Mouse (Mus musculus) myocyte (in vitro differentiated cells): ENCODE results near the gene Hoxb7. TPM values are rescaled to one million over a fixed set of nuclear protein-coding genes. Genes with fewer than 3 reads are reported as not detected.

Source experiments
- H3K27me3 ChIP-seq: one replicate; pipeline ENCODE4 v1.6.1; 2011; ENCODE audit not compliant: control insufficient read depth, insufficient read depth, insufficient read length
- H3K36me3 ChIP-seq: one replicate; pipeline ENCODE4 v1.6.1; 2011; ENCODE audit not compliant: control insufficient read depth, insufficient read depth
- H3K4me2 ChIP-seq: one replicate; pipeline ENCODE4 v1.6.1; 2011; ENCODE audit warnings: low read depth, control low read depth
- H3K4me3 ChIP-seq: one replicate; pipeline ENCODE4 v1.5.1; 2011; ENCODE audit warnings: mild to moderate bottlenecking, control low read depth, moderate library complexity
- H3K79me2 ChIP-seq: one replicate; pipeline ENCODE4 v1.6.1; 2011; ENCODE audit not compliant: control insufficient read depth, insufficient read depth
- H3ac ChIP-seq: one replicate; pipeline ENCODE4 v1.6.1; 2011; ENCODE audit not compliant: control insufficient read depth, insufficient read length
- CEBPB ChIP-seq: IDR thresholded peaks from 2 replicates; pipeline ENCODE4 v1.6.1; 2011; ENCODE audit warnings: mild to moderate bottlenecking, moderate library complexity; ENCODE audit not compliant: poor library complexity, insufficient read depth, severe bottlenecking
- E2F4 ChIP-seq: IDR thresholded peaks from one replicate; pipeline ENCODE4 v1.6.1; 2011; ENCODE audit warnings: mild to moderate bottlenecking, control low read depth, moderate library complexity; ENCODE audit not compliant: insufficient read depth
- MAX ChIP-seq: IDR thresholded peaks from one replicate; pipeline ENCODE4 v1.6.1; 2011; ENCODE audit warnings: low read depth, mild to moderate bottlenecking, control low read depth
- MYOD1 ChIP-seq, 3 experiments: IDR thresholded peaks; one replicate each; pipeline ENCODE4 v1.6.1; 2011; ENCODE audit warnings: control low read depth in 2 of 3, low read depth in 2 of 3, mild to moderate bottlenecking in 2 of 3, moderate library complexity in 1 of 3; ENCODE audit not compliant: insufficient read length in 2 of 3, control insufficient read depth in 1 of 3
- MYOG ChIP-seq, 3 experiments: IDR thresholded peaks; one replicate each; pipeline ENCODE4 v1.6.1; 2011; ENCODE audit warnings: control low read depth in 2 of 3, low read depth in 2 of 3, mild to moderate bottlenecking in 2 of 3; ENCODE audit not compliant: insufficient read length in 2 of 3, control insufficient read depth in 1 of 3, insufficient read depth in 1 of 3
- POLR2A ChIP-seq: IDR thresholded peaks from one replicate; pipeline ENCODE4 v1.6.1; 2011; ENCODE audit warnings: low read depth, mild to moderate bottlenecking, control low read depth, moderate library complexity; ENCODE audit not compliant: insufficient read length
- POLR2AphosphoS2 ChIP-seq: IDR thresholded peaks from one replicate; pipeline ENCODE4 v1.6.1; 2011; ENCODE audit warnings: low read depth, control low read depth; ENCODE audit not compliant: insufficient read length
- REST ChIP-seq: IDR thresholded peaks from one replicate; pipeline ENCODE4 v1.6.1; 2011; ENCODE audit warnings: mild to moderate bottlenecking, control low read depth, moderate library complexity; ENCODE audit not compliant: insufficient read depth, insufficient read length
- SRF ChIP-seq: IDR thresholded peaks from one replicate; pipeline ENCODE4 v1.6.1; 2011; ENCODE audit warnings: low read depth; ENCODE audit not compliant: control insufficient read depth, insufficient read length
- TCF12 ChIP-seq: IDR thresholded peaks from one replicate; pipeline ENCODE4 v1.6.1; 2011; ENCODE audit warnings: mild to moderate bottlenecking, control low read depth; ENCODE audit not compliant: poor library complexity, insufficient read depth, severe bottlenecking
- TCF3 ChIP-seq: IDR thresholded peaks from one replicate; pipeline ENCODE4 v1.6.1; 2011; ENCODE audit warnings: low read depth, control low read depth; ENCODE audit not compliant: insufficient read length
- USF1 ChIP-seq: IDR thresholded peaks from one replicate; pipeline ENCODE4 v1.6.1; 2011; ENCODE audit warnings: low read depth, mild to moderate bottlenecking, control low read depth, moderate library complexity
- polyA plus RNA-seq: library from polyadenylated mRNA; unstranded; fragments of >200 nt; fragmentation: generic; extraction: Trizol; gene quantifications from one replicate; pipeline ENCODE4 v1.2.1, GENCODE M21; 2012; ENCODE audit warnings: missing spikeins

The Hoxb7 gene
- polyA plus RNA-seq, 1 experiment: 0.06 TPM

GRCm38 (mm10) chr11:96280399-96281378 lies 5.7 kb upstream of the Hoxb7 start:
- Histone ChIP-seq H3K36me3 (no peaks in the 10 kb centered on the region), H3K79me2 (no peaks in the 10 kb centered on the region), H3K4me3 (no peak overlapping the region), H3K27me3 (peaks cover 90% of the 10 kb centered on the region), H3ac (no peak overlapping the region), H3K4me2 (no peak overlapping the region)
- TF ChIP-seq POLR2A (no peak), USF1 (no peak), MAX (no peak), TCF12 (no peak), MYOG (IDR thresholded peaks at IDR 0.05; ENCODE audit: control insufficient read depth in 1 of 3, insufficient read depth in 1 of 3, insufficient read length in 2 of 3, low read depth in 2 of 3) (no peak), REST (no peak), POLR2AphosphoS2 (no peak), CEBPB (no peak), MYOD1 (IDR thresholded peaks at IDR 0.05; ENCODE audit: control insufficient read depth in 1 of 3, insufficient read length in 2 of 3, low read depth in 2 of 3) (no peak)

DNA sequence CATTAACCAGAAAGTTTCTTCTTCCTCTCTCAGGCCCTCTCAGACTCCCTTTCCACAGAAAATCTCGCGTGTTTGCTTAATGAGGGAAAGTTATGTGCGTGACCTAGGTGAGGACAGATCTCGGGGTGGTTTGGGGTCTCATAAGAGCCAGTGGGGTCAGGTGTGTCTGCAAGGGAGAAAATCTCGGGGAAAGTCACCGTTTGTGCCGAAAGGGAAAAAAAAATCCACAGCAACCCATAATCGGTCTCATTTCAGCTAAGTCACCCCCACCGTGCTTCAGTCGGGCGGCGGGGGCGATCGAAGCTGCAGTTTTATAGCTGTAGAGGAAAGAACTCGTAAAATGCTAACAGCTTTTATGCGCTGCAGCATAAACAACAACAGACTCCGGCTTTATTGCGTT lies 5.0 kb upstream of the Hoxb7 start:
- Histone ChIP-seq H3K4me2 (no peak overlapping the region), H3ac (no peak overlapping the region), H3K79me2 (no peaks in the 10 kb centered on the region), H3K27me3 (peaks cover 91% of the 10 kb centered on the region), H3K36me3 (no peaks in the 10 kb centered on the region), H3K4me3 (no peak overlapping the region)
- TF ChIP-seq MYOD1 (IDR thresholded peaks at IDR 0.05; ENCODE audit: control insufficient read depth in 1 of 3, insufficient read length in 2 of 3, low read depth in 2 of 3): no peak
- TF ChIP-seq POLR2A: no peak
- TF ChIP-seq TCF12: no peak
- no peak for TF ChIP-seq POLR2AphosphoS2
- TF ChIP-seq USF1: no peak
- no peak for TF ChIP-seq MAX
- TF ChIP-seq E2F4: no peak
- no peak for TF ChIP-seq TCF3
- TF ChIP-seq SRF: no peak
- TF ChIP-seq MYOG (IDR thresholded peaks at IDR 0.05; ENCODE audit: control insufficient read depth in 1 of 3, insufficient read depth in 1 of 3, insufficient read length in 2 of 3, low read depth in 2 of 3): no peak
- TF ChIP-seq CEBPB: no peak

DNA sequence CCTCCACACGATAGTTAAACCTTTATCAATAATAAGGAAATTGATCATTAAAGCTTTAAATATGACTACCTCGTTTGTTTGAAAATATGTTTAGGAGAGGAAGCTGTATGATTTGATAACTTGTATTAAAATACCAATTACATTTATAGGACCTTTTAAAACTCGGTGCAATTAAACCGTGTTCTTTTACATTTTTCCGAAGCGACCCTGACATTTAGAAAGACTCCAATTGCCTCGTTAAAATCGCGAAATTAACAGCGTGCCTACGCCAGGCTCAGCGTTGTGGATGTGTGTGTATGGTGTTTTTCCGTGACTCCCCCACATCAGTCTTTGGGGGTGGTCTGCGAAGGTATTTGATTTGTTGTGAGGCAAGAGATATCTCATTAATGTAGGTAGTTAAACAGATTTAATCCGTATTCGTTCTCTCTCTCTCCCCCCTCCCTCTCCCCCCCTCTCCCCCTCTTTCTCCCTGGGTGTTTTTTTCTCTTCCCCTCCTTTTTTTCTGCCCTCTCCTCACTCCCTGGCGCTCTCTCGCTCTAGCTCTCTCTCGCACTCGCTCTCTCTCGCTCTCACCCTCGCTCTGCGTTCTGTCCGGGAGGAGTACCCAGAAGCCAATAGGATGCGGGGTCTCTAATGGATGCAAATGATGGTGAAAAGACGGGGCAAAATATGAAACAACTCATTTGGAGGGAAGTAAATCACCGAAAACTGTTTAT lies 4.4 kb upstream of the Hoxb7 start, which contains the start of gene Hoxb8:
Hoxb8 (plus strand) TSS at position 51 of the 716 bp plus-strand sequence.
- TF ChIP-seq CEBPB (no peak), MYOD1 (IDR thresholded peaks at IDR 0.05; ENCODE audit: control insufficient read depth in 1 of 3, insufficient read length in 2 of 3, low read depth in 2 of 3) (no peak), POLR2AphosphoS2 (no peak), TCF12 (no peak), MAX (no peak), SRF (no peak), TCF3 (no peak), POLR2A (no peak), E2F4 (no peak), USF1 (no peak), REST (no peak), MYOG (IDR thresholded peaks at IDR 0.05; ENCODE audit: control insufficient read depth in 1 of 3, insufficient read depth in 1 of 3, insufficient read length in 2 of 3, low read depth in 2 of 3) (no peak)
- peaks cover 91% of the 10 kb centered on the region for H3K27me3 ChIP-seq
- no peak within 1 kb of the TSS for H3K4me3 ChIP-seq
- H3ac ChIP-seq: no peak within 1 kb of the TSS
- H3K36me3 ChIP-seq: no peaks in the 10 kb centered on the region
- no peak within 1 kb of the TSS for H3K4me2 ChIP-seq
- no peaks in the 10 kb centered on the region for H3K79me2 ChIP-seq

- Histone ChIP-seq H3K79me2 (no peaks in the 10 kb centered on the region), H3ac (no peak overlapping the region), H3K4me3 (no peak overlapping the region), H3K27me3 (peaks cover 91% of the 10 kb centered on the region), H3K4me2 (no peak overlapping the region), H3K36me3 (no peaks in the 10 kb centered on the region)
- TF ChIP-seq E2F4 (no peak), CEBPB (no peak), REST (no peak), MAX (no peak), SRF (no peak)
Measured at GRCm38 (mm10) chr11:96282795-96283430, 3.5 kb upstream of the Hoxb7 start.
